Mouse (Mus musculus) urinary bladder, adult 2 months (tissue): ENCODE measurements around the gene Plppr4. TPM values are rescaled to one million over a fixed set of nuclear protein-coding genes. Genes with fewer than 3 reads are reported as not detected.

Experiments used
- DNase-seq: peaks from one replicate; pipeline ENCODE4 v3.0.0; 2022; ENCODE audit warnings: low spot score
- polyA plus RNA-seq: library from polyadenylated mRNA; depleted of rRNA; stranded (reverse); fragments of >200 nt; gene quantifications from 2 replicates; pipeline ENCODE4 v1.2.3, GENCODE M21; 2012; rRNA removed

The Plppr4 gene
- 0.09 and 0.12 TPM in 2 replicates for polyA plus RNA-seq

- DNase-seq = no peak
Observed at GRCm38 (mm10) chr3:117360528-117360927, at the start of gene Plppr4. Plppr4 (minus strand) TSS chr3:117360876.

- DNase-seq = no peak
Observed at GRCm38 (mm10) chr3:117405821-117406220, 45.1 kb upstream of the Plppr4 start.

GRCm38 (mm10) chr3:117403740-117404139 is 43.1 kb upstream of the Plppr4 start:
- no peak for DNase-seq

- DNase-seq = no peak
Observed at GRCm38 (mm10) chr3:117366041-117366440, 5.4 kb upstream of the Plppr4 start.

- DNase-seq = no peak
Observed at GRCm38 (mm10) chr3:117359686-117360521, 772 bp downstream of the Plppr4 start.

- DNase-seq = no peak
Observed at GRCm38 (mm10) chr3:117358981-117359628, 1.6 kb downstream of the Plppr4 start.

GRCm38 (mm10) chr3:117357367-117357766 is 3.3 kb downstream of the Plppr4 start:
- no peak for DNase-seq

GRCm38 (mm10) chr3:117353940-117354339 is 6.7 kb downstream of the Plppr4 start:
- no peak for DNase-seq

GRCm38 (mm10) chr3:117346351-117346750 is 14.3 kb downstream of the Plppr4 start:
- DNase-seq = no peak

GRCm38 (mm10) chr3:117331502-117331901 is 29.2 kb downstream of the Plppr4 start:
- DNase-seq = no peak

GRCm38 (mm10) chr3:117329485-117329884 is 31.2 kb downstream of the Plppr4 start:
- no peak for DNase-seq

- DNase-seq = no peak
Observed at GRCm38 (mm10) chr3:117326551-117326950, 34.1 kb downstream of the Plppr4 start.

GRCm38 (mm10) chr3:117319671-117320070 is 41.0 kb downstream of the Plppr4 start:
- no peak for DNase-seq

GRCm38 (mm10) chr3:117313339-117313738 is 47.3 kb downstream of the Plppr4 start:
- DNase-seq = no peak

- DNase-seq = no peak
Observed at GRCm38 (mm10) chr3:117312097-117312496, 48.6 kb downstream of the Plppr4 start.

- DNase-seq = no peak
Observed at GRCm38 (mm10) chr3:117310801-117311368, 49.8 kb downstream of the Plppr4 start.

- no peak for DNase-seq
Observed at GRCm38 (mm10) chr3:117309580-117309910, 51.1 kb downstream of the Plppr4 start.

- DNase-seq = no peak
Observed at GRCm38 (mm10) chr3:117308895-117309579, 51.6 kb downstream of the Plppr4 start.

- DNase-seq = no peak
Observed at GRCm38 (mm10) chr3:117307555-117307954, 53.1 kb downstream of the Plppr4 start.

- DNase-seq = no peak
Observed at GRCm38 (mm10) chr3:117304037-117304436, 56.6 kb downstream of the Plppr4 start.

GRCm38 (mm10) chr3:117300735-117301271 is 59.9 kb downstream of the Plppr4 start:
- no peak for DNase-seq

- DNase-seq = no peak
Observed at GRCm38 (mm10) chr3:117297735-117298134, 62.9 kb downstream of the Plppr4 start.
